Mouse (Mus musculus): ENCODE data around the gene Mt4. TPM values are rescaled to one million over a fixed set of nuclear protein-coding genes. Genes with fewer than 3 reads are reported as not detected.
"Not testable (repeated sequence)": the region's sequence is repeated elsewhere in the genome, so short reads cannot be mapped to it uniquely, and the experiment has no call there.

Gene Mt4
- polyA plus RNA-seq, 1 experiment from 2014 or later: not detected

DNA sequence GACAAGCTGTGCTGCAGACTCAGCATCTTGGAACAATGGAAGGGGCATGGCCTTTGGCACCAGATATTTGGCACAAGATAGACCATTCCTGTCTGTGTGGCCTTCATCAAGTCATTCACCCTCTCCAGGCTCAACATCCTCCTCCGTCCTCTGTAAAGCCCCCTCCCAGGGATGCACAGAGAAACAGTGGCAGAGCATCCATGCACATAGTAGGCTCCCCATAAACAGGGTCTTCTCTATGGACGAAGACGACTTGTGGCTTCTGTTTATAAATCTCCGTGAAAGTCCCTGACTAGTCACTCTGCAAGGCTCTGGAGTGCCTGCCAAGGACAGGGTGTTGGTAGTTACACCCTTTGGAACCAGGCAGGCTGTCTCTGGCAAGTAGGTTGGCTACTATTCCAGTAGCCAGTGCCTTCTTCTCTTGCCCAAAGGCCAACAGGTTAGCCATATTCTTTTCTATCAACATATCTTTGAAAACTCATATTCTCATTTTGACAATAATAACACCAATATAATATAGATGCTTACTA, 3.3 kb downstream of the Mt4 start:
- no peak overlapping the region for H3K9ac ChIP-seq
- H3K27me3 ChIP-seq (replicated peaks): peaks cover 36% of the 10 kb centered on the region
- no peak overlapping the region for H3K27ac ChIP-seq
- H3K9me3 ChIP-seq (replicated peaks): no peaks in the 10 kb centered on the region
- no peak for ATAC-seq
- H3K4me1 ChIP-seq: 0 out of 2 replicates have a peak, but pooled peaks cover 4% of the 10 kb centered on the region
- no peak overlapping the region for H3K4me3 ChIP-seq
- H3K4me2 ChIP-seq: no peak overlapping the region
- WGBS (ENCODE audit: insufficient replicate concordance): 63% methylated on average over 4 of the region's 4 CpGs
- no peaks in the 10 kb centered on the region for H3K36me3 ChIP-seq

DNA sequence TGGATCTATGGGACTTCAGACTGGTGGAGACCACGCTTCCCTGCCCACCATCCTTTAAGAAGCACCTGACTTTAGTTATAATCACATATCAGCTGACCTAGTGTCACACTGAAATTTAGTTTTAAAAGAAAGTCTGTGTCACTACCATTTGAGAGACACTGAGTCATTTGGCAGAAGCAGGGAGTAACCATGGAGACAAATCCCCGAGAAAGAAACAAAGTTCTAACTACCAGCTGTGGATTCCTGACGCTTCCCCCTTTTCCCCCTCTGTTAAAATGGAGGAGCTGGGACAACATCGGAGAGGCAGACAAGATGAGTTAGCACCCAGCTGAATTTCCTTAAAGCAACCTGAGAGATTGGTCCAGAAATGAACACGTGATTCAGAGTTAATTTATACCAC, 11.2 kb downstream of the Mt4 start:
- Histone ChIP-seq H3K36me3 (no peaks in the 10 kb centered on the region), H3K9ac (no peak overlapping the region), H3K27ac (no peak overlapping the region), H3K4me1 (peaks cover 40% of the 10 kb centered on the region), H3K9me3 (replicated peaks) (no peaks in the 10 kb centered on the region), H3K4me2 (no peak overlapping the region), H3K27me3 (replicated peaks) (peaks cover 51% of the 10 kb centered on the region), H3K4me3 (no peak overlapping the region)
- 48% methylated on average over 5 of the region's 5 CpGs for WGBS (ENCODE audit: insufficient replicate concordance)
- no peak for ATAC-seq

DNA sequence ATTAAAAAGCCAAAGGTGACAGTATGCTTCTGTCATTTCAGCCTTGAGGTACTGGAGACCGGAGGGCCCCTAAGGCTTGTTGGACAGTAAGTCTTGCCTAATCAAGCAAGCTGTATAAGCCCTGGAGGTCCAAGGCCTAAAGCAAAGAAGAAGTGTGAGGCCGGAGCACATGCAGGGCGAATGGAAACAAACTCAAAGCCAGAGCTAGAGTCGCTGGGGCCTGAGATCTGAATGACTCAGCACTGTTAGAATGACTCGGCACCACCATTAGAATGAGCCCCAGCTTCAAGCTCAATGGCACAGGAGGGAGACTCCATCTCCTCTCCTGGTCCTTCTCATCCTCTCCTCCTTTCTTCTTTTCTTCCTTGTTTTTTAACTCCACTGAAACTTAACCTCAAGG, 13.9 kb downstream of the Mt4 start:
- Histone ChIP-seq H3K36me3 (no peaks in the 10 kb centered on the region), H3K4me1 (peaks cover 48% of the 10 kb centered on the region), H3K4me3 (no peak overlapping the region), H3K27me3 (replicated peaks) (peaks cover 51% of the 10 kb centered on the region), H3K9ac (peak overlapping the region; percentile 33), H3K9me3 (replicated peaks) (no peaks in the 10 kb centered on the region), H3K27ac (peak overlapping the region; percentile 84), H3K4me2 (peak overlapping the region; percentile 47)
- ATAC-seq: peak; percentile 87
- 40% methylated on average over 5 of the region's 5 CpGs for WGBS (ENCODE audit: insufficient replicate concordance)

DNA sequence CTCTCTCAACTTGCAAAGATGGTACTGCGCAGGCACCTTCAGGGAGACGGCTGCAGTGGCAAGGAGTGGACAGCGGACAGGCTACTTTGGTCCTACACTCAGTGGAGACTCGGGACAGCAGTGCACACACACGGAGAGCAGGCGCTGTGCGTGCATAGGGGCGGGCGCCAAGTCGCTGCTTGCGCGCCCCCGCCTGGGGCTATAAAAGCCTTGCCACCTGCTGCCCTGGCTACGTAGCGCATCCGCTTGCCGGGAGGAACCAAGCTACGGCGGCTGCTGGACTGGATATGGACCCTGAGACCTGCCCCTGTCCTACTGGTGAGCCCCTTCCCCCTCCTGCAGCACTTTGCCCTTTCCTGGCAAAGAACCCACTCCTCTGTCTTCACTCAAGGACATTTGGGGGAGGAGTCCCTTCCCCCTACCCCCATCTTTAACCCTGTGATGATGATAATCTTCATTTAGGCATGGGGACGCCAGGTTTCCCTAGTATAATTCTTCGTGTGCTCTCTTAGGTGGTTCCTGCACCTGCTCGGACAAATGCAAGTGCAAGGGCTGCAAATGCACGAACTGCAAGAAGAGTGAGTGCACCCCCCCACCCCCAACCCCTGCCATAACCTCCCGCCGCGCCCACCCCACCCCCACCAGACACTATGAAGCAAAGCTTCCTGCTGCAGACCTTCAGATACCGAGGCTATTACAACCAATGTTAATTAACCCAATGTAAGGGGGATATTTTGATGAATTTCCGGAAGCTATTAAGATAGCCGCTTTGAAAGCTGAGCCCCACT, 15.7 kb downstream of the Mt4 start, which contains the start of gene Mt3:
TSS of gene Mt3 (plus strand) at position 95 of the 788 bp plus-strand sequence.
- peak within 1 kb of the TSS; percentile 84 for H3K27ac ChIP-seq
- H3K36me3 ChIP-seq: no peaks in the 10 kb centered on the region
- peak within 1 kb of the TSS; percentile 62 for H3K4me2 ChIP-seq
- 2% methylated on average over 29 of the region's 29 CpGs for WGBS (ENCODE audit: insufficient replicate concordance)
- no peaks in the 10 kb centered on the region for H3K9me3 ChIP-seq (replicated peaks)
- peaks cover 48% of the 10 kb centered on the region for H3K4me1 ChIP-seq
- H3K9ac ChIP-seq: peak within 1 kb of the TSS; percentile 37
- peak within 1 kb of the TSS; percentile 22 for H3K4me3 ChIP-seq
- H3K27me3 ChIP-seq (replicated peaks): peaks cover 49% of the 10 kb centered on the region
- ATAC-seq: peak; percentile 50; the same call in 1 of the 2 replicates

DNA sequence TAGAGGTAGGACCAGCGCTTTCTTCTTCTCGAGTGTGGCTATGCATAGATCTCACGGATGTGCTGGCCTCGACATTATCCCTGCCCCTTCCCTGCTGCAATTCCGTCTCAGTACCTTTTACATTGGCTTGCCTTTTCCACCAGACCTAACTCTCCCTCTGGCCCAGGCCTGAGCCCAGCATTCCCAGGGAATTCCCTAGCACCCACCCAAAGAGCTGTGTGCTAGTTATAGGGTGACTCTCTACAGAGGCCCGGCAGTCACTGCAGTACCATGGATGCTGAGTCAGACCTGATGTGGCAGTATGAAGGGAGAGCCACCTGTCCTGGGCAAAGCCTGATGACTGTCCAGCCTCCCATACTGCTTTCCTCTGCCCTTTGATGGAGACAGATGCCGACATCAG, 16.5 kb downstream of the Mt4 start:
- H3K4me2 ChIP-seq: no peak overlapping the region

DNA sequence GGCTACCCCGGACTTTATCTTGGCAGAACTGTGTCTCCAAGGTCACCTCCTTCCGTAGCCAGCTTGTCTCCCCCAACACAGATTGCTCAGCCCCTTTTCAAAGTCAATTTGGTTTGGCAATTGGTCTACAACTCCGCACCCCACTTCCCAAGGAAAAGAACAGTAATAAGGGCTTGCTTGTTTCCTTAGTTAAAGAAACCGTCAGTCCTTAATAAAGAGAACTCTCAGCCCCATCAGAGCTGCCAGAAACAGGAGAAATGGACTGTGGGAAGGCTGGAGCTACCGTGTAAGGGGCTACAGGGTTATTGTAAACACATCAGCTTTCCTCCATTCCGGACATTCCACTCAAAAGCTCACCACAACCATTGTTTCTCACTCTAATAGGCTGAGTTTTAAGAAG, 17.5 kb downstream of the Mt4 start:
- no peak for ATAC-seq
- Histone ChIP-seq H3K9ac (no peak overlapping the region), H3K27me3 (replicated peaks) (peaks cover 54% of the 10 kb centered on the region), H3K4me3 (no peak overlapping the region), H3K9me3 (replicated peaks) (no peaks in the 10 kb centered on the region), H3K27ac (no peak overlapping the region), H3K4me1 (peaks cover 41% of the 10 kb centered on the region), H3K4me2 (no peak overlapping the region), H3K36me3 (no peaks in the 10 kb centered on the region)
- WGBS (ENCODE audit: insufficient replicate concordance): 45% methylated on average over 6 of the region's 6 CpGs

More for the DNA sequence above, 16.5 kb downstream of the Mt4 start:
- H3K4me1 ChIP-seq: peaks cover 48% of the 10 kb centered on the region
- WGBS (ENCODE audit: insufficient replicate concordance): 34% methylated on average over 7 of the region's 7 CpGs
- H3K9ac ChIP-seq: no peak overlapping the region
- no peak overlapping the region for H3K27ac ChIP-seq
- no peaks in the 10 kb centered on the region for H3K9me3 ChIP-seq (replicated peaks)
- no peaks in the 10 kb centered on the region for H3K36me3 ChIP-seq
- H3K27me3 ChIP-seq (replicated peaks): peaks cover 51% of the 10 kb centered on the region
- H3K4me3 ChIP-seq: no peak overlapping the region
- no peak for ATAC-seq

DNA sequence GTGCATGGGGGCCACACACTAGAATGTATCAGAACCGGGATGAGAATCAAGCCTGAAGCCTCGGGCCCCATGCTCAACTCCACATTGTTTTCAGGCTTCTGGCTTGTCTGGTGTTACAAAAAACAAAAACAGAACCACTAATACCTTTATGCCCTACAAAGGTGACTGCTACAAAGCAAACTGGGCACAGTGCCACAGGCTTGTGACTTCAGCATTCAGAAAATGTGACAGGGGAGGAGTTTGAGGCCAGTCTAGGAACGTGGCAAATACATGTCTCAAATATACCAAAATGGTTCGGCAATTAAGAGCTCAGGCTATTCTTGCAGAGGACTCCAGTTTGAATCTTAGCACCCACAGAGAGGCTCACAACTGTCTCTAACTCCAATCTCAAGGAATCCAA, 19.1 kb downstream of the Mt4 start:
- Histone ChIP-seq H3K9ac (no peak overlapping the region), H3K4me1 (peaks cover 30% of the 10 kb centered on the region), H3K9me3 (replicated peaks) (no peaks in the 10 kb centered on the region), H3K36me3 (no peaks in the 10 kb centered on the region), H3K27ac (no peak overlapping the region), H3K4me2 (no peak overlapping the region), H3K27me3 (replicated peaks) (peaks cover 51% of the 10 kb centered on the region), H3K4me3 (no peak overlapping the region)
- no peak for ATAC-seq
- WGBS (ENCODE audit: insufficient replicate concordance): 67% methylated on average over 4 of the region's 4 CpGs

DNA sequence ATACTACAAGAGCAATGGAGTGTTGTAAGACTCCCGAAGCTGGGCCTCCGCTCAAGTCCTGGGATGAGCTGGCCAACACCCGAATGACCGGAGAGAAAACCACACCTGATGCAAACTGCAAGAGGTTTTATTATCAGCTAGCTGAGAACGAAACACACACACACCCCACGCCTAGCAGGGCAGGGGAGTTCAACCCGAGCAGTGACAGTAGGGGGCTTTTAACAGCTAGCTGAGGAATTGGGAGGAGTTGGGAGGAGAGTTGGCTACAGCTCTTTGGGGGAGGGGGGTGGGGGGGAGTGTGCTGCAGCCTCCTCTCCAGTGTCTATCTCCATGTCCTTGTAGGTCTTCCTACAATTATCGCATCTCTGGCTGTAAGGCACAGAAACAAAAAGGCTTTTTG, 28.8 kb downstream of the Mt4 start:
- not testable (repeated sequence) for H3K9ac ChIP-seq; H3K36me3 ChIP-seq; ATAC-seq; H3K4me3 ChIP-seq; H3K27ac ChIP-seq; H3K4me2 ChIP-seq; H3K9me3 ChIP-seq (replicated peaks)
- peaks cover 27% of the 10 kb centered on the region for H3K4me1 ChIP-seq
- WGBS (ENCODE audit: insufficient replicate concordance): 60% methylated on average over 8 of the region's 8 CpGs
- peaks cover 26% of the 10 kb centered on the region for H3K27me3 ChIP-seq (replicated peaks)

DNA sequence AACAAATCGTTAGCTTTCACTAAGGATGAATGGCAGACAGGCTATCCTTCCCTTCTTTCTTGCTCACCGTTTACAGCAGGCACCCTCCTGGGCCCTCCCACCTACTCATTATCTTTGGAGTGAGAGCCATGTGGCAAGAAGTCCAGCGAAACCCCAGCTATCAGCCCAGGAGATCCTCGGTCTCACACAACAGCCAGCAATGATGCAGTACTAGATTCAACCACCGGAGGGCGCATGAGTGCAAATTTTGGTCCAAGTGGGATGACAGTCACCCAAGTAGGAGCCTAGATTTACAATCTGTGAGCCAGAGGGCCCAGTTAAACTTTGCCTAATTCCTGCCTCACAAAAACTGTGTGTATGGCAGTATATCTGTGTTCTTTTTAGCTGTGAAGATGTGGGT, 30.2 kb downstream of the Mt4 start:
- H3K9ac ChIP-seq: no peak overlapping the region
- H3K27ac ChIP-seq: no peak overlapping the region
- peaks cover 36% of the 10 kb centered on the region for H3K27me3 ChIP-seq (replicated peaks)
- no peaks in the 10 kb centered on the region for H3K36me3 ChIP-seq
- peaks cover 42% of the 10 kb centered on the region for H3K4me1 ChIP-seq
- H3K4me3 ChIP-seq: no peak overlapping the region
- WGBS (ENCODE audit: insufficient replicate concordance): 6% methylated on average over 6 of the region's 6 CpGs
- H3K9me3 ChIP-seq (replicated peaks): no peaks in the 10 kb centered on the region
- peak overlapping the region; percentile 35; the same call in 1 of the 2 replicates for H3K4me2 ChIP-seq
- no peak for ATAC-seq

DNA sequence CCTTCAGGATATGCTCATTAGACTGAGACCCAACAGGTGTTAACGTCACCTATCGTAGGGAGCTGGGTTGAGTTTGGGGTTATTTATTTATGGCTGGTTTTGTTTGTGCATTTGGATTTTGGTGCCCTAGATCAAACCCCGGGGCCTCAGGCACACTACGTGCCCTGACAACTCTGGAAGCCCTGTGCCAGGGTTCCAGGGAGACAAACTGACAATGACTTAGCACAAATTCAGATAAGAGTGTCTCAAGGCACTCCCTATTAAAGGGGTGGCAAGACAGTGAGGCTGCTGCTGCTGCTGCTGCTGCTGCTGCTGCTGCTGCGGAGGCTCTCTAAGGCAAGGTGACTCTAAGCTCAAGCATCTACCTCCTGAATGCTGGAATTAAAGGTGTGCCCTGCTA, 32.5 kb downstream of the Mt4 start:
- Histone ChIP-seq H3K4me2 (peak overlapping the region; percentile 55), H3K4me3 (peak overlapping the region; percentile 24), H3K36me3 (no peaks in the 10 kb centered on the region), H3K9me3 (replicated peaks) (no peaks in the 10 kb centered on the region), H3K4me1 (peaks cover 57% of the 10 kb centered on the region), H3K27me3 (replicated peaks) (peaks cover 40% of the 10 kb centered on the region), H3K9ac (peak overlapping the region; percentile 95), H3K27ac (peak overlapping the region; percentile 99)
- peak; percentile 65 for ATAC-seq
- 37% methylated on average over 5 of the region's 5 CpGs for WGBS (ENCODE audit: insufficient replicate concordance)

DNA sequence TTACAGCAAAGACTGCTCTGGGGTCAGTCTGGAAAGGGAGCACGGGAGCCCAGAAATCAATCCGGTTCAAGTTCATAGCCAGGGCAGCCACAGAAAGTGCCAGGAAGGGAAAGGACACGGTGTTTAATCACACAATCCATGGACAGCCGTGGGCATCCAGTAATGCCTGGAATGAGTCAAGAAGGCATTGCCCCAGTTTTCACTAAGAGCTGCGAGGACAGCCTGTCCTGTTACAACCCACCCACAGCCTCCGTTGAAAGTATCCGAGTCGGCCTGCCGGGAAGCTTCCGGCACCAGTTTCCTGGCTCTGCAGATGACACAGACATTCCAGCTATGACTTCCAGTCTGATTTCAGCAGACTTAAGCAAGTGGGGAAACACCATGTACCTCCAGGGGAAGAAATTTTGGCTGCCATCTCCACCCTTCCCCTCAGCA, 34.3 kb downstream of the Mt4 start:
- peaks cover 51% of the 10 kb centered on the region for H3K27me3 ChIP-seq (replicated peaks)
- H3K36me3 ChIP-seq: no peaks in the 10 kb centered on the region
- WGBS (ENCODE audit: insufficient replicate concordance): 38% methylated on average over 10 of the region's 10 CpGs
- peak overlapping the region; percentile 87 for H3K4me3 ChIP-seq
- H3K4me2 ChIP-seq: peak overlapping the region; percentile 85
- no peak for ATAC-seq
- peak overlapping the region; percentile 95 for H3K9ac ChIP-seq
- peaks cover 69% of the 10 kb centered on the region for H3K4me1 ChIP-seq
- no peaks in the 10 kb centered on the region for H3K9me3 ChIP-seq (replicated peaks)
- peak overlapping the region; percentile 99 for H3K27ac ChIP-seq

DNA sequence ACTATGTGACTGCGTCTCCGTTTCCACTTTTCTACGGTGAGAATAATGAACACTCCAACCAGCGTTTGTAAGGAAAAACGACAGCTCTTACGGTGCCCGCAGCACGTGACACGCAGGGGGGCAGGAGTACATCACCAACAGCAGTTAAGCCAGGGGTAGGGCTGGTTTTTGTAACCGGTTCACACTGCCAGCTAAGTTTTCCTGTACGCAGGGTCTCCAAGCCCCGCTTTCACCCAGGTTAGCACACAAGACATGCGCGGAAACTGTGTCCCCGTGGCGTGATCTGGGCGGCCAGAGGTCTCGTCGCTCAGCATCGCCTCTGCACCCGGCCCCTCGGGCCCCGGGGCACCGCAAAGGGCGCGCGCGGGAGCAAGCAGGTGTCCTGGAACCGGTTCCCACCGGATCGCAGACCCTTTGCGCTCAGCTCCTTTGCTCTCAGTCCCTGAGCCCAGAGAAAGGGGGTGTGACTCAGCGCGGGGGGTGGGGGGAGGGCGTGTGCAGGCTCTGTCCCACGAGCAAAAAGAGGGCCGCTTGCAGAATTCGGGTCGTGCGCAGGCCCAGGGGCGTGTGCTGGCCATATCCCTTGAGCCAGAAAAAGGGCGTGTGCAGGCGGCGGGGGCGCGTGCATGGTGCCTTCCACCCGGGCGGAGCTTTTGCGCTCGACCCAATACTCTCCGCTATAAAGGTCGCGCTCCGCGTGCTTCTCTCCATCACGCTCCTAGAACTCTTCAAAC, 35.2 kb downstream of the Mt4 start, which contains the start of gene Mt2:
TSS of gene Mt2 (plus strand) at position 590 of the 734 bp plus-strand sequence.
- peaks cover 68% of the 10 kb centered on the region for H3K4me1 ChIP-seq
- H3K9ac ChIP-seq: peak within 1 kb of the TSS; percentile 95
- WGBS (ENCODE audit: insufficient replicate concordance): 1% methylated on average over 56 of the region's 56 CpGs
- H3K9me3 ChIP-seq (replicated peaks): no peaks in the 10 kb centered on the region
- H3K36me3 ChIP-seq: no peaks in the 10 kb centered on the region
- peak within 1 kb of the TSS; percentile 87 for H3K4me3 ChIP-seq
- peak within 1 kb of the TSS; percentile 99 for H3K27ac ChIP-seq
- H3K27me3 ChIP-seq (replicated peaks): peaks cover 56% of the 10 kb centered on the region
- peak within 1 kb of the TSS; percentile 85 for H3K4me2 ChIP-seq
- ATAC-seq: peak; percentile 87

Data from liver, embryonic 12.5 days (tissue).